ENCODE assay signal across 9 mouse cellular contexts in the genomic region with DNA sequence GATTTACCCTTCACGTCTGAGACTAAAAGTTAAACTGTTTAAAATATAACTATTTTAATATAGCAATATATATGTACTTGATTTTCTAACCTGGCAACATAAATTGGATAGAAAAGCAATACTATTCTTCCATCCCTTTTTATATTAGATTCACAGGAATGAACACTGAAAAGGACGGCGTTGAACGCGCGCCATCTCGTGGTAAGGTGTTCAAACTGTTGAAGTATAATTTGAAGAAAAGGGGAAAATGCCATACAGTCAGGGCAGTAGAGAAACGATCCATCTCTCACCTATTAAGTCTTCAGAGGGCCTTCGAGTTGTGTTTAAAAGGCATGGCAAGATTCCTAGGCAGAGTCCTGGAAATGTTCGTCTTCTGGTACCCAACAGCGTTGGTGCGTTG. TPM values are rescaled to one million over a fixed set of nuclear protein-coding genes. Genes with fewer than 3 reads are reported as not detected.
DNase-seq lines count a peak whose midpoint lies in the region; ATAC-seq and TF ChIP-seq lines count a peak whose summit lies in the region.
"Had no signal": no experiment of that assay in that cellular context is flagged by ENCODE, and none has a peak within 500 bp of the region (broad histone marks: within the 10 kb centered on the region; RNA-seq: fewer than 3 reads in every experiment).

No protein-coding gene starts in this region.

- DNase-seq in kidney, adult 9 months: peak; percentile 38
- DNase-seq in kidney, adult 11 months: no peak
- peak; percentile 70 for DNase-seq in MN1 (ENCODE audit: low spot score)
- DNase-seq in brain, embryonic 14.5 days (ENCODE audit: low read depth): peak; percentile 77
- peak; percentile 40 for DNase-seq in gastrocnemius, postnatal 14 days
- peak; percentile 39 to 48 for DNase-seq in left cerebral cortex, postnatal 36 days (ENCODE audit: low spot score in 2 of 2)
- DNase-seq in spleen, postnatal 36 days (ENCODE audit: low spot score in 2 of 2): no peak
- DNase-seq: liver, embryonic 13.5 days had no signal

- TF ChIP-seq CTCF in brain, embryonic 14.5 days (IDR thresholded peaks at IDR 0.05; ENCODE audit: borderline replicate concordance, extremely low read depth, insufficient read depth, insufficient read length): peak; percentile 76

- 0 out of 2 replicates have a peak, but pooled peaks have one; percentile 19 for ATAC-seq in neutrophil, adult 5-6 weeks (ENCODE audit: extremely low read depth, insufficient number of reproducible peaks, low FRiP score, poor library complexity, severe bottlenecking)

- intact Hi-C loops in gastrocnemius, postnatal 14 days (cut with DNase I; ENCODE audit: low total_unique reads): no loop called here
- intact Hi-C loops in left cerebral cortex, postnatal 36 days (cut with DNase I): loop anchor here (2.0 kb wide), 1 partner anchor 190 kb away; no protein-coding TSS in a partner anchor

- TF ChIP-seq POLR2A in brain, embryonic 14.5 days (IDR thresholded peaks at IDR 0.05; ENCODE audit: borderline replicate concordance, extremely low read depth, insufficient read depth, insufficient read length, poor library complexity, severe bottlenecking): no peak

RNA-seq across cellular contexts. Expression of gene Fbxo5, which starts 14.7 kb away (rescaled TPM):
- polyA plus RNA-seq in brain, embryonic 14.5 days (2012; rRNA removed): 14.9 and 19.4 TPM in 2 replicates
- 1 to 10 TPM; 2.1 to 2.7 TPM for total RNA-seq in gastrocnemius, postnatal 14 days (2021)
- under 1 TPM; 0.68 to 0.91 TPM for total RNA-seq in left cerebral cortex, postnatal 36 days (2021)
- total RNA-seq in neutrophil, adult 5-6 weeks (2017): 6.1 and 7.8 TPM in 2 replicates

RNA-seq across cellular contexts. Expression of gene Mtrf1l, which starts 33.1 kb away (rescaled TPM):
- 3.0 and 5.6 TPM in 2 replicates for polyA plus RNA-seq in brain, embryonic 14.5 days (2012; rRNA removed)
- total RNA-seq in gastrocnemius, postnatal 14 days (2021): 1 to 10 TPM; 5.2 to 5.6 TPM
- total RNA-seq in left cerebral cortex, postnatal 36 days (2021): 10 to 100 TPM in 1 of 2 experiments, 1 to 10 TPM in 1; 5.4 to 10.6 TPM
- total RNA-seq in neutrophil, adult 5-6 weeks (2017): 27.7 and 31.0 TPM in 2 replicates

Comparison
In these comparisons a context has a peak if more than half of its experiments do, and no peak if none do; other contexts are left out.
1. DNase-seq: peak in kidney, adult 9 months (single experiment), MN1 (single experiment), brain, embryonic 14.5 days (single experiment), gastrocnemius, postnatal 14 days (single experiment) and left cerebral cortex, postnatal 36 days (2 of 2); none in kidney, adult 11 months (single experiment) and spleen, postnatal 36 days (0 of 2).